35 mouse cellular contexts compared by ENCODE assay signal in the genomic region with DNA sequence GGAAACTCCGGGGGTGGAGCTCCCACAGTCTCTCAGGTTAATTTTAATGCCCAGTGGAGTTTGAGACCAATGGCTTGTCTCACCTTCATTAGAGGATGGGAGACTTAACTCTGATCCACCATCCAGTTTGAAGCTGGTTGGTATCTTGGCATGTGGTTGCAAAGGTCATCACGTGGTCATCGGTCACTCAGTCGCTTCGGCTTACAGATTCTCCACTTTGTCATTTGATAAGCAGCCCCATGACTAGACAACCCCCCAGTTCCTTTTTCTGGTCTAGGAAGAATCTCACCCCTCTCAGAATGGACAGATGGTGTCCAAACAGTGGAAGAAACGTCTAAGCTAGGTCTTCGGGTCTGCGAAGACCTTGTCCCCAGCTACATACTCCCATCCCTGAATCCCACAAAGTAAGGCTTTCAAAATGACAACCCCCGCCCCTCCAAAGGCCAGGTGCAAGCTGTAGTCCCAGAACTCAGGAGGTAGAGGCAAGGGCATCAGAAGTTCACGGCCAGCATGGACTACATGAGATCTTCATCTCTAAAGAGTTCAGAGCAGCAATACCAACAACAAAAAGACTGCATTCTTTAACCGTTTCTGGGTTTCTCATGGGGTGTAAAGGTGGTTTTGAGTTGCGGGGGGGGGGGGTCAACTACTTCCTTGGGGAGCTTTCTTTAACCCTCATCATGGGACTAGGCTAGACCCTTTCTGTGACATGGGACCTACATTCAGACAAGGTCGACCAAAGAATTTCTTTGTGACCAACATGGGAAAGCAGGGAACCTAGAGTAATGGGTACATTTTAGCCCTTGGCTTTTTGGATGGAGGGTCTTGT.
"Had no signal": no experiment of that assay in that cellular context is flagged by ENCODE, and none has a peak within 500 bp of the region (broad histone marks: within the 10 kb centered on the region; RNA-seq: fewer than 3 reads in every experiment).

No protein-coding gene starts in this region.

- H3K4me2 ChIP-seq: heart, embryonic 11.5 days; heart, embryonic 12.5 days; heart, embryonic 13.5 days; heart, embryonic 15.5 days; hindbrain, embryonic 12.5 days; hindbrain, embryonic 13.5 days; hindbrain, embryonic 14.5 days; hindbrain, embryonic 15.5 days; intestine, embryonic 15.5 days; kidney, embryonic 15.5 days had no signal

- H3K9me3 ChIP-seq: heart, embryonic 10.5 days; heart, embryonic 15.5 days; hindbrain, embryonic 12.5 days; hindbrain, embryonic 13.5 days; hindbrain, embryonic 15.5 days; intestine, embryonic 15.5 days; kidney, embryonic 15.5 days had no signal

- DNase-seq: heart, postnatal 10 days; heart, postnatal 14 days; heart, postnatal 36 days; heart, postnatal 4 days; kidney, adult 11 months; kidney, adult 18-20 months; kidney, adult 2 months; kidney, adult 8-10 months; kidney, adult 9 months; kidney, postnatal 10 days; kidney, postnatal 14 days; kidney, postnatal 25 days; kidney, postnatal 36 days; kidney, postnatal 4 days; layer of hippocampus, adult 9-11 months; layer of hippocampus, postnatal 36 days had no signal

- H3K9ac ChIP-seq: heart, embryonic 12.5 days; heart, embryonic 13.5 days; heart, embryonic 15.5 days; hindbrain, embryonic 12.5 days; hindbrain, embryonic 13.5 days; hindbrain, embryonic 14.5 days; hindbrain, embryonic 15.5 days; intestine, embryonic 15.5 days; kidney, embryonic 15.5 days had no signal

- H3K4me1 ChIP-seq: intestine, embryonic 15.5 days had no signal

- ATAC-seq: hindbrain, embryonic 16.5 days; hindbrain, postnatal 0 days; inflammation-experienced regulatory T-cells, adult 6 months; intestine, embryonic 15.5 days; intestine, embryonic 16.5 days; intestine, postnatal 0 days had no signal

- H3K4me3 ChIP-seq: heart, embryonic 10.5 days; heart, embryonic 12.5 days; heart, embryonic 13.5 days; heart, embryonic 15.5 days; hindbrain, embryonic 10.5 days; hindbrain, embryonic 12.5 days; hindbrain, embryonic 13.5 days; hindbrain, embryonic 15.5 days; intestine, embryonic 15.5 days; kidney, embryonic 15.5 days; layer of hippocampus, adult 2 months had no signal

- H3K27ac ChIP-seq: heart, embryonic 10.5 days; heart, embryonic 13.5 days; heart, embryonic 15.5 days; hindbrain, embryonic 10.5 days; hindbrain, embryonic 12.5 days; hindbrain, embryonic 13.5 days; hindbrain, embryonic 14.5 days; hindbrain, embryonic 15.5 days; hindbrain, postnatal 0 days; intestine, embryonic 15.5 days; kidney, embryonic 15.5 days; kidney, postnatal 0 days; layer of hippocampus, adult 2 months had no signal

- H3K27me3 ChIP-seq: intestine, embryonic 15.5 days had no signal

- H3K36me3 ChIP-seq: heart, embryonic 10.5 days; heart, embryonic 12.5 days; heart, embryonic 13.5 days; heart, embryonic 15.5 days; hindbrain, embryonic 10.5 days; hindbrain, embryonic 12.5 days; hindbrain, embryonic 13.5 days; hindbrain, embryonic 15.5 days; intestine, embryonic 15.5 days; kidney, embryonic 15.5 days had no signal
